Mouse (Mus musculus) spleen, embryonic (tissue): ENCODE measurements around the gene Tec.

Source experiments
- CTCF ChIA-PET: fragments of 350-600 bp; sonication (Branson Sonifier 250); formaldehyde crosslinking; loops from one replicate; lab custom pipeline; 2022; lab: Charles Lee

Tec gene

GRCm38 (mm10) chr5:72828401-72828800, 39.9 kb downstream of the Tec start:
- CTCF ChIA-PET, result interaction anchor here (0.7 to 1.0 kb wide), 2 partner anchors 34 to 64 kb away, joined by 8 to 12 read pairs; no protein-coding TSS in a partner anchor

DNA sequence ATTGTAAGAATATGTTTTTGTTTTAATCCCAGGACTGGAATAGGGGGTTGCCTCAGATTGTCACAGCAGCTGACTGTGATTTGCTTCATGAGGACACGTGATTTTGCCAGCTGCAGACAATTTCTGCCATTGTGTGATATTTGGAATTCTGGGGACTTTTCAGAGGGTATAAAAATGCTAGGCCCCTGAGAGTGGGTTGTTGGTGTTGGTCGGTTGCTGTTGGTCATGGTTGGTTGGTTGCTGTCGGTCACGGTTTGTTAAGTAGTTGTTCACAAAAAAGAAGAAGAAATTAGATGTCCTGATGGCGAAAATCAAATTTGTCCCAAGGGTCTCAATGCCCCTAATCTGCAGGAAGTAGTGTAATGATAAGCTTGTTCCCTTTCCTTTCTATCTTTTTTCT, 40.8 kb downstream of the Tec start:
- CTCF ChIA-PET, result interaction anchor here (1.0 kb wide), 1 partner anchor 17 kb away, joined by 3 read pairs; no protein-coding TSS in a partner anchor

DNA sequence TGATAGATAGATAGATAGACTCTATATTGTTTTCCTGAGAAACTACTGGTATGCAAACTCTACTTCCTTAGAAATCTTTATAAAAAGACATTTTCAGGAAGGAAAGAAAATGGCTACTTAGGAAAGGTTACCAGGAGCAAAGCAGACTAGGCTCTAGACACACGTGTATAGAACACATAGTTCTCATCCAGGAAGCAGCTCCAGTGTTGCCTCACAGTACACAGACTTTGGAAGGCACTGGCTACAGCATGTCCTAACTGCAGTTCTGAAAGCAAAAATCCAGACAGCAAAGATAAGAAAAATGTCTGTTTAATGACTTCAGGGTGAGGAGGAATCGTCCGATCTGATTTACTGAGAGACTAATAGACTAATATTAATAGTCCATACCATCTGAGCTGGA, 41.8 kb downstream of the Tec start:
- CTCF ChIA-PET, result no interaction called here

GRCm38 (mm10) chr5:72820651-72821050, 47.6 kb downstream of the Tec start:
- CTCF ChIA-PET, result no interaction called here

DNA sequence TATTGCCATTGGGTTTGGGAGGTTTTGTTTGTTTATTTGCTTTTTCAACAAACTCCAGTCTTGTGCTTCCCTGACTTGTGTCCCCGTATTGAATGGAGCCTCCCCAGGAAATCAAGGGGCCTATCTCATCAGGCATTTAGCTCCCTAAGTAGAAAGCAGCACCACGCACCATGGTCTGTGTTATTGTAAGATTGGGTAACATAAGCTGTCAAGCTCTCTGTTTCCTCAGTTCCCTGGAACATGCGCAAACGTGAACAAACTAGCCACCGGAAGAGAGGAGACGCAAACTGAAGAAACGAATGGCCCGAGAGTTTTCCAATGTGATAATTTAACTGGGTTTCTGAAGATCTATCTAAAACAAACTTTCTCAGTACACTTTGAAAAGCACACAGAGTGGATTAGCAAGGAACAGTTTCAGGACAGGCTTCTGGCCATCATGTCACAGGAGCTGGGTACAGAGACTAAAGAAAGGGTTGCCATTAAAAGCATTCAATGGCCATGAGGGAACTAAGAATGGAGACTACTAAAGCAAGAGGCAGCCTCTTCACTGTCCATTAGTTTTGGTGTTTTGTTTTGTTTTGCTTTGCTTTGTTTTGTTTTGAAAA, 48.1 kb downstream of the Tec start:
- CTCF ChIA-PET, result interaction anchor here (0.7 kb wide), 1 partner anchor 24 kb away, joined by 3 read pairs; no protein-coding TSS in a partner anchor

- CTCF ChIA-PET, result interaction anchor here (0.7 kb wide), 1 partner anchor 70 kb away, joined by 3 read pairs; no protein-coding TSS in a partner anchor
Measured at GRCm38 (mm10) chr5:72818513-72819180, 49.6 kb downstream of the Tec start.

- CTCF ChIA-PET, result interaction anchor here (1.1 kb wide), 1 partner anchor 51 kb away, joined by 8 read pairs; the partner anchor contains the start of gene Tec
Measured at GRCm38 (mm10) chr5:72817523-72818091, 50.7 kb downstream of the Tec start.

DNA sequence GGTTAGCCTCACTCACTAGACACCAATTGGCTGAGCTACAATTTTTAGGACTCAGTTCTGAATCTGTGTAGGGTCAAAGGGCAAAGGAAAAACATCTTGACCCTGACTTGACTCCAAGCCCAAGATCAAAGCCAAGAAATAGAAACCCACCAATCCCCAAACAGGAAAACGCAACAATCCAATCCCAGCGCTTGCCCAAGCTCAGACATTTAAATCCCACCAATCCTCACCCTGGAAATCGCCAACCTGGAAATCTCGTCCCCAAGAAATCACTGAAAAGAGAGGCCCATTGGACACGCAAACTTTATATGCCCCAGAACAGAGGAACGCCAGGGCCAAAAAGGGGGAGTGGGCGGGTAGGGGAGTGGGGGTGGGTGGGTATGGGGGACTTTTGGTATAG, 51.3 kb downstream of the Tec start:
- CTCF ChIA-PET, result interaction anchor here (1.1 kb wide), 1 partner anchor 52 kb away, joined by 8 read pairs; the partner anchor contains the start of gene Tec

- CTCF ChIA-PET, result no interaction called here
Measured at GRCm38 (mm10) chr5:72816491-72816890, 51.8 kb downstream of the Tec start.

- CTCF ChIA-PET, result no interaction called here
Measured at GRCm38 (mm10) chr5:72816046-72816445, 52.2 kb downstream of the Tec start.

DNA sequence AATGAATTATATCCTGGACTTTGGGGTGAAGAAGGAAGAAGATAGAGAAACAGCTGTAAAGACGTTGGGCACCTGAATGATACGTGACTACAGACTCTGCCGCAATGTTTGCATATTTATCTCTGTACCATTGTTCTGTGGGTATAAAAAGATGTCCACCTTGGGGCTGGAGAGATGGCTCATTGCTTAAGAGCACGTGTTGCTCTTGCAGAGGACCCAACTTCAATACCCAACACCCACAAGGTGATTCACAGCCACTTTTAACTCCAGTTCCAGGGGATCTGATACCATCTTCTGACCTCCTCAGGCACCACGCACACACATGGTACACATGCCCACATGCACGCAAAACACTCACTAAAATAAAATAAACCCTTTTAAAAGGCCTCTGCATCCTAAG, 52.9 kb downstream of the Tec start:
- CTCF ChIA-PET, result no interaction called here

DNA sequence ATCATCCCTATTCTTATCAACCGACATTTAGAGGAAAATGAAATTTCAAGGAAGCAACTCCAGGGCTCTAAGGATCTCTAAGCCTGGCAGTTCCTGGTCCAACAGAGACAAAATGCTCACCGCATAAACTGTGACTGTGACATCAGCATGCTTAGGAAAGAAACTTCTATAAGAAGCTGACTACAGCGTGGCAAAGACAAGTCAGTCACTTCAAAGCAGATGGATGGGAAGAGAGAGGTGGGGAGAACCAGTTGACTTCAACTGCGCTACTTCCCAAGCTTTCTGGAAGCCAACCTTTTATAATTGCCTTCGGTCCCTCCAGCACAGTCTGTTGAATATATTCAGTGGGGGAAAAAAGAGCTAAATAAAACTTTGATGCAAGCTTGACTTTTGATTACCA, 54.2 kb downstream of the Tec start:
- CTCF ChIA-PET, result no interaction called here

- CTCF ChIA-PET, result interaction anchor here (0.7 kb wide), 1 partner anchor 1620 kb away, joined by 18 read pairs; no protein-coding TSS in a partner anchor
Measured at GRCm38 (mm10) chr5:72812908-72813307, 55.4 kb downstream of the Tec start.

DNA sequence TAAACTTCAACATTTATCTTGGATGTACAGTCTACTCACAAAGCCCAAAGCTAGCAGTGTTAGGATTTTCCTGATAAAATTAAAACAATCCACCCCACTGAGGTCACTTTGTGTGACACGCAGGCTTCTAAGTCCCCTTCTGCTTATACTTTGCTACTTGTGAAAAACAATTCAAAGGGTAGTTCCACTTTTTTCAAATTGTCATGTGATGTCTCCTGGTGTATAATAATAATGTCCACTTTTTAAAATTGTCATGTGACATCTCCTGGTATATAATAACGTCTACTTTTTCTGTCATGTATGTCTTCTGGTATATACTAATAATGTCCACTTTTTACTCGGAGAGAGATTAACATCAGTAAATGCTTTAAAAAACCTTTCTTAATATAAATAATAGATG, 56.0 kb downstream of the Tec start:
- CTCF ChIA-PET, result no interaction called here

GRCm38 (mm10) chr5:72811397-72811796, 56.9 kb downstream of the Tec start:
- CTCF ChIA-PET, result interaction anchor here (0.6 kb wide), 1 partner anchor 79 kb away, joined by 3 read pairs; no protein-coding TSS in a partner anchor

DNA sequence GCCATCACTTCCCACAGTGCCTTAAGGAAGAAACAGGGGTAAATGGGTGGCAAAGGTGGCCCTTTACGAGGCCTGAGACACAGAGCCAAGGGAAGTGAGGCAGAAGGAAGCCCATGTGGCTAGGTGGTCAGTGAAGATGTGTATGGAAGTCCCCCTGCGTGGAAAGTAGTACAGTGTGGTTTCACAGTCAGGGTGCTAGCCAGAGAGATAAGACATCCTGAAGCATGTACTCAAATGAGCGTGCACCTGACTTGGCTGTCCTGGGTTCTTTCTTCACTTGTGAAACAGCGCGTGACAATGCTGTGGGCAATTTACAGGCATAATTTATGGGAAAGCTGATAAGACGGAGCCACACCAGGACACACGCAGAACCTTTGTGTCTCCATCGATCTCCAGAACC, 57.3 kb downstream of the Tec start:
- CTCF ChIA-PET, result interaction anchor here (0.6 kb wide), 1 partner anchor 79 kb away, joined by 3 read pairs; no protein-coding TSS in a partner anchor

DNA sequence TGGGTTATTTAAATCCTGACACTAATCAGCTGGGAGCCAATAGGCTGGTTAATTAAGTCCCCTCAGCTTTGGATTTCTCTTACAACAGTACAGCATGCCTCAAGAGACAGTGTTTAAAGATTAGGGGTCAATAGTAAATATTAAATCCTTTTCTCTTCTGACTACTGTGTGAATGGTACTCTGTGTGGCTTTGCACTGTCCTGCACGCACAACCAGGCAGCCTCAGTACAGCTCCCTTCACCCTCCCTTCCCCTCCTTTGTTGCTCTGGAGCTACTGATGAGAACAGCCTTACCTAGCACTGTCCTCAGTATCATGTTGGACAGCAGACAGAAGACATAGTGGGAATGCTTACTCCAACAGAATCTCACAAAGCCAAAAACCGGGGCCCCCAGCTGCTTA, 58.8 kb downstream of the Tec start:
- CTCF ChIA-PET, result no interaction called here

DNA sequence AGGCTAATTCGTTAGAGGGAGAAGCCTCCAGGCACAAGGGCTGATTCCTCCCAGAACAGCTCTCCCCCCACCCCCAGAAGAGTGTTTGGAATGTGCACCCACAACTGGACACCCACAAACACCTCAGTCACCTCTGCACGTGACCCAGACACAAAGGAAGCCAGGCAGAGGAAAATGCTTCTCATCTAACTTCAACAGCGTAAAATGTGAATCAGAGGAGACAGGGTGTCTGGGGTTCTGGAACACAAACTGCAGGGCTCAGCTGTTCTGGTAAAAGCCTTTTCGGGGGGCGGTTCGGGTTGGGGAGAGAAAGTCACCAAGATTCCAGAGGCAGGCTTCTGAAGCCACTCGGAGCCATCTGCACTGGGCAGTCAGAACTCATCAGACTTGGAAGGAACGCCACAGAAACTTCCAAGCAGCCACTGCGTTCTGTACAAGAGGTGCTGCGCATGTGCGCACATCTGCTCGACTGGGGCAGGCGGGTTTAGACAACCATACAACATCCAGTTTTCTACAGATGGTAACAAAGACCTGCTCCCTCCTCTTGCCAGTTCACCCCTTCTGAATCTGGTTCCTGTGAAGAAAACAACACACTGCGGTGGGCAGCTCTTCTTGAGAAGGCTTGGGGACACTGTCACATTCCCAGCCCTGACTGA, 59.7 kb downstream of the Tec start:
- CTCF ChIA-PET, result no interaction called here

DNA sequence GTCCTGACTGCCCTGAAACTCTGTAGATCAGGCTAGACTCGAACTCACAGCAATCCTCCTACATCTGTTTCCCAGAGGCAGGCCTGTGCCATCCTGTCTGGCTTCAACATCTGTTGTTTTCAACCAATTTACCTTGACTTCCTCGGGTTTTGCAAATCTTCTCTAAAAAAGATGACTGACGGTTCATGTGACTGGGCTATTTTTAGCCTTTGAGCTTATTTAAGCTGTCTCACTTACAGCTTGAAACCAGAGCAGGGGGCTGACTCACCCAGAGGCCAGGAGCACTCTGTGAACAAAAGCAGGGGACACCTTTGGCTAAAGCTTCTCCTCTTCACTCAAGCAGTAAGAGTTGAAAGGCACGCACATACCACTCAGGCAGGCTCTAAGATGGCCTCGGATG, 65.4 kb downstream of the Tec start:
- CTCF ChIA-PET, result interaction anchor here (0.6 kb wide), 1 partner anchor 421 kb away, joined by 3 read pairs; no protein-coding TSS in a partner anchor

DNA sequence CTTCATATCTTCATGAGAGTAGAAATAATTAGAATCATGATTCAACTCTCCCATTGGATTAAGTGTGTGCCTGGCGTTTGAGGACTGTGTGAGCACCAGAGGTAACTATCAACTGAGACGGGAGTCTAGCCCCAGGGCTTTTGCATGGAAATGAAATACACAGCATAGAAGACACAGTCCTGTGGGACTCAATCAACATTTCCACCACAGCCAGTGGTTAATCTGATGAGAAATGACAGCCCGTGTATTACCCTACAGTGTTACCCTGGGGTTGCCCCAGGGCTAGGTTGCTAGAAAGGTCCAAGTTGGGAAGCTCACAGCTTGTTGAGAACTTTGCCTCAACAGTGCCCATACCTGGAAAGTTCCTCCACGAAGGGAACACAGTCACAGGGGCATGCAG, 69.7 kb downstream of the Tec start:
- CTCF ChIA-PET, result interaction anchor here (1.0 kb wide), 1 partner anchor 34 kb away, joined by 3 read pairs; no protein-coding TSS in a partner anchor

DNA sequence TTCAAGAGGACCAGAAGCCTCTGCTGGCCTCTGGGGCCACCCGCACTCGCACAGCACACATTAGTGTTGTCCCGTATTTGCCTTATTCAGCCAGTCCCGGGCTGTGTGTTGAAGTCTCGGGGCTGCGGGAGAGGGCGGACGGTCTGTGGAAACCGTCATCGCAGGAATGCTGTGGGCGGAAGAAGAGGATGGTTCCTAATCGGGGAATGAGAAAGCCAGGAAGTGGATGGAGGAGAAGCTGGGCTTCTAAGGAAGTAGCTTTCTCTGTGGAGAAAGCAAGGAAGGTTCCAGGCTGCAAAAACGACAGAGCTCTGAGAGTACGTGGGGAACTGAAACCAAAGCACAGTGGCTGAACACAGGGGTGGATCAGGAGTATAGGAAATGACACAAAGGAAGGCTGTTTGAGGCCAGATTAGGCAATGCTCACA, 72.1 kb downstream of the Tec start:
- CTCF ChIA-PET, result interaction anchor here (0.5 to 1.0 kb wide), 2 partner anchors 23 to 71 kb away, joined by 3 read pairs; no protein-coding TSS in a partner anchor
